Mouse (Mus musculus) stomach, postnatal 0 days (tissue): ENCODE data around the gene Tspan18.

Experiments
- CTCF ChIP-seq: IDR thresholded peaks from 2 replicates; pipeline ENCODE4 v1.5.1; 2016; ENCODE audit warnings: antibody characterized with exemption, low read depth, mild to moderate bottlenecking, moderate library complexity
- EP300 ChIP-seq: optimal IDR thresholded peaks from 2 replicates; pipeline ENCODE3; 2016; ENCODE audit warnings: antibody characterized with exemption

DNA sequence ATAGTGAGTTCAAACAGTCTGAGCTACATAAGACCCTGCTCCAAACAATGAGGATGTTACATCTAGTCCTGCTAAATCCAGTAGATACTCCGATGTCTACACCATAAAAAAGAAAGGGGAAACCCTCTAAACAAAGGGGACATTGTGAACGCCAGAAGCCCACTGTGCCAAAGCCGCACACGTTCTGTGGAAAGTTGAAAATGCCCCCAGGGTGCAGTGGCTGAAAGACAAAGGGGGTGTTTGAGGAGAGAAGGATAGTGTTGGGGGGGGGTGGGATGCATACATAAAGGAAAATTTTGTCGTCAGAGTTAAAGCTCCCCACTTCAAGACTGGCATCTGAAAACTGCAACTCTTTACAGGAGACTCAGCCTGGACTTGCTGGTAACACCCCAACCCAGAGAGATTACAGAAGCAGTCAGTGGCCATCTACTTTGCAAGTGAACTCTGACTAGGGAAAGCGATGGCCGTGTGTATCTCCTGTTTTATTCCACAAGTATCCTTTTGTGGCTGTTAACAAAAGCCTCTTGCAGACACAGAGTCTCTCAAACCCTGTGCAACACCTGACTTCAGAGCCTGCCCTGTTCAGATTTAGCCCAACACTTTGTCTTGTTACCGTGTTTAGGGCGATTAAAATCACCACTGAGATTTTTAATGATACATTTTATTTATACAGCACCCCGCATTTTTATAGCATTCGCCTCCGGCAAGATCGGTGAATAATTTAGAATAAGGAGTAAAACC, 42.9 kb downstream of the Tspan18 start:
- no peak for TF ChIP-seq CTCF
- TF ChIP-seq EP300 = no peak
